Mouse (Mus musculus): ENCODE data around the gene Ap1ar. TPM values are rescaled to one million over a fixed set of nuclear protein-coding genes. Genes with fewer than 3 reads are reported as not detected.

The Ap1ar gene
- polyA plus RNA-seq, 1 experiment = 37.1 TPM

DNA sequence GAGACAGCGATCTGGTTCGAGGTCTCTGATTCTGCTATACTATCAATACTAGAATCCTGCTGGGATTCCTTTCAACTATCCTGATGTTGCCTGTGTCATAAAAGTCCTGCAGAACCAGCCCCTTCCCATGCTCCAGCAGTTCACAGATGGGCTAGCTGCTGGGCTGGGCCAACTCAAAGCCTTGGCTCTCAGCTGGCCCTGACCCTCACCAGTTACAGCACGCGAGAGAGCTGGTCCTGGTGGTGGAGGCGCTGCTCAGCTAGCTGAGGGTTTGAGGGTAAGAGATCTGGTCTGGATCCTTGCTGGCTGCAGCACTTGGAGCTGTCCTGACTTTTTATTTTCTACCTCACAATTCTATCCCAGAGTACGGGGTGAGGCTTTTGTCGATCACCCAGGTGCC lies 10.8 kb downstream of the Ap1ar start:
- TF ChIP-seq CTCF (conservative IDR thresholded peaks at IDR 0.05; ENCODE audit: insufficient read depth, insufficient read length, low read depth, low read length) (no peak), POLR2A (IDR thresholded peaks at IDR 0.05; ENCODE audit: low read depth, low read length) (no peak)
- H3K27ac ChIP-seq (ENCODE audit: insufficient read depth, low read depth, low read length) = 0 out of 2 replicates have a peak overlapping the region, but pooled peaks have one; percentile 3
- no peak overlapping the region for H3K4me3 ChIP-seq (ENCODE audit: insufficient read depth, low read depth, low read length)
- H3K4me1 ChIP-seq (ENCODE audit: control insufficient read depth, insufficient read depth, low read length) = peaks cover 3% of the 10 kb centered on the region; the same call in 1 of the 2 replicates
- no peak for DNase-seq
- no peaks in the 10 kb centered on the region for H3K27me3 ChIP-seq (replicated peaks; ENCODE audit: control insufficient read depth, insufficient read depth, low read length)
- no peaks in the 10 kb centered on the region for H3K36me3 ChIP-seq (ENCODE audit: control insufficient read depth, insufficient read depth, low read length)
- 74% methylated on average over 7 of the region's 7 CpGs for WGBS

DNA sequence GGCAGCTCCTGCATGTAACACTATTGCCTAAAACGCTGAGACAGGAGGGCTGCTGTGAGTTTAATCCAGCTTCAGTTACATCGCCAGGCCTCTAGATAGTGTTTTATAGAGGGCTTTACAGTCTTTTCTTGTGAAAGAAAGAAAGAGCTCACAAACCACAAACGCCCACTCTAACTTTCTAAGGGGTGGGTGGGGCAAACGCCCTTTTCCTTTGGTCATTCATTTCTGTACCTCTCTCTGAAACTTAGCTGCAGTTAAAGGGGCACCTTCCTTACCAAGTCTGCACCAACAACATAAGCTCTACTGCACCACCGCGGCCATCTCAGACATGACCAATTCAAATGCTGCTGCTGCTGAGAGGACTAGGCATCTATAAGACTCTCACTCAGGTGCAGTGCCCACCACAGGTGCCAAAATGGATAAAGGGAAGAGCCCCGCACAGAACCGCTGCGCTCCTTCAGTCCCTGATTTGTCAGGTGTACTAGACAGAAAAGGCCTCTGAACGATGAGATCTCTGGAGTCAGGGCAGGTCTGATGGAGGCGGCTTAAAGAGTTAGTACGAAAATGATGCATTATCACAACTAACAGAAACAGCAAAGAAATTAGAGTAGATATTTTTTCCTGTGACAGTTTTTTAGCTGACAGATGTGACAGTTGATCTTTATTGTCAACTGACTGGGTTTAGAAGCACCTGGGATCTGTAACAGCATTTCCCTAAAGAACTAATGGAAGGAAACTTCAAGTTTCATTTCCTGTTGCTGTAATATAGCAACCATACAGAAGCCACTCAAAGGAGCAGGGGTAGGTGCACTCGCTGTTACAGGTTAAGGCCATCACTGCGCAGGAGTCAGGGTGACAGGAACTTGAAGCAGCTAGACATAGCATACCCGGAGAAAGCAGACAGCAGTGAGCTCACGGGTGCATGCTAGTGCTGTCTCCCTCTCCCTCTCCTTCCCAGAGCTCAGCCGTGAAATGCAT lies 13.1 kb downstream of the Ap1ar start:
- H3K36me3 ChIP-seq (ENCODE audit: control insufficient read depth, insufficient read depth, low read length) = no peaks in the 10 kb centered on the region; the same call in 1 of the 2 replicates
- no peak overlapping the region for H3K27ac ChIP-seq (ENCODE audit: insufficient read depth, low read depth, low read length)
- TF ChIP-seq POLR2A (IDR thresholded peaks at IDR 0.05; ENCODE audit: low read depth, low read length) (no peak), CTCF (conservative IDR thresholded peaks at IDR 0.05; ENCODE audit: insufficient read depth, insufficient read length, low read depth, low read length) (no peak)
- H3K27me3 ChIP-seq (replicated peaks; ENCODE audit: control insufficient read depth, insufficient read depth, low read length) = no peaks in the 10 kb centered on the region
- H3K4me3 ChIP-seq (ENCODE audit: insufficient read depth, low read depth, low read length) = no peak overlapping the region
- H3K4me1 ChIP-seq (ENCODE audit: control insufficient read depth, insufficient read depth, low read length) = peaks cover 3% of the 10 kb centered on the region; the same call in 1 of the 2 replicates
- DNase-seq = no peak
- 83% methylated on average over 17 of the region's 17 CpGs for WGBS

DNA sequence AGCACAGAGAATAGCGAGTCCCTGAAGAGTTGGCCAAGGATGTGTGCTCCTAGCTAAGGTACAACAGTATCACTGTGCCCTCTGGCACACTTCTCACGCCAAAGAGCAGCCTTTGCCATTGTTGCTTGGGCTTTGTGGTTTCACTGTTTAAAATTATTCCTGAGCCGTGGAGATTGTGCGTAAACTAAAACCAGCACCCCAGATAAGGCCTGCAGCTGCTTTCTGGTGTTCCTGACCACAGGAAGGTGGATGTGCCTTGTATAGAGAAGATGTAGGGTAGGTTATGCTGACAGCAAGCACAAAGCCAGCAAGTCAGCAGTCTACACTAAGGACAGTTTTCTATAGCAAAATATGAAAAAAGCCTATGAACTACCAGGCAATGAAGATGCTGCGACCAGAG lies 16.1 kb downstream of the Ap1ar start:
- H3K27me3 ChIP-seq (replicated peaks; ENCODE audit: control insufficient read depth, insufficient read depth, low read length) = no peaks in the 10 kb centered on the region
- no peaks in the 10 kb centered on the region; the same call in 1 of the 2 replicates for H3K36me3 ChIP-seq (ENCODE audit: control insufficient read depth, insufficient read depth, low read length)
- no peaks in the 10 kb centered on the region; the same call in 1 of the 2 replicates for H3K4me1 ChIP-seq (ENCODE audit: control insufficient read depth, insufficient read depth, low read length)
- H3K4me3 ChIP-seq (ENCODE audit: insufficient read depth, low read depth, low read length) = no peak overlapping the region
- WGBS = 74% methylated on average over 5 of the region's 5 CpGs
- no peak for DNase-seq
- no peak overlapping the region for H3K27ac ChIP-seq (ENCODE audit: insufficient read depth, low read depth, low read length)
- TF ChIP-seq CTCF (conservative IDR thresholded peaks at IDR 0.05; ENCODE audit: insufficient read depth, insufficient read length, low read depth, low read length) (no peak), POLR2A (IDR thresholded peaks at IDR 0.05; ENCODE audit: low read depth, low read length) (no peak)

DNA sequence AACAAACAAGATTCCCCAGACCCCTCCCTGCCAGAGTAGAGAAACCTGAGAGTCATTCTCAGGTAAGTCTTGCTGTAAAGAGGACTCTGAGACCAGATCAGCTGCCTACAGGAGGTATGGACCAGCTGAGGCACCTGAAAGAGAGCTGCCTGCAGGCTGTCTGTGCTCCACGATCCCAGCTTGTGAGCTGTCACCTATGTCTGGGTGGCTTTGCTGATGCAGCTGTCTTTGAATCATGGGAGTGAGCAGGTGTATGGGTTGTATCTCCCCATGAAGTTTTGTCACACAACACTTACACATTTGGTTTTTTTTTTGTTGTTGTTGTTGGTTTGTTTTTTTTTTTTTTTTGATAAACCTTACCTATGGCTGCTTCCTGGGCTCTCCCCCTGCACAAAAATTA lies 16.9 kb downstream of the Ap1ar start:
- Histone ChIP-seq H3K36me3 (ENCODE audit: control insufficient read depth, insufficient read depth, low read length) (no peaks in the 10 kb centered on the region; the same call in 1 of the 2 replicates), H3K27ac (ENCODE audit: insufficient read depth, low read depth, low read length) (no peak overlapping the region), H3K27me3 (replicated peaks; ENCODE audit: control insufficient read depth, insufficient read depth, low read length) (no peaks in the 10 kb centered on the region), H3K4me1 (ENCODE audit: control insufficient read depth, insufficient read depth, low read length) (no peaks in the 10 kb centered on the region; the same call in 1 of the 2 replicates), H3K4me3 (ENCODE audit: insufficient read depth, low read depth, low read length) (no peak overlapping the region)
- no peak for DNase-seq
- WGBS = 94% methylated on average over 1 of the region's 1 CpGs
- no peak for TF ChIP-seq POLR2A (IDR thresholded peaks at IDR 0.05; ENCODE audit: low read depth, low read length)
- no peak for TF ChIP-seq CTCF (conservative IDR thresholded peaks at IDR 0.05; ENCODE audit: insufficient read depth, insufficient read length, low read depth, low read length)

DNA sequence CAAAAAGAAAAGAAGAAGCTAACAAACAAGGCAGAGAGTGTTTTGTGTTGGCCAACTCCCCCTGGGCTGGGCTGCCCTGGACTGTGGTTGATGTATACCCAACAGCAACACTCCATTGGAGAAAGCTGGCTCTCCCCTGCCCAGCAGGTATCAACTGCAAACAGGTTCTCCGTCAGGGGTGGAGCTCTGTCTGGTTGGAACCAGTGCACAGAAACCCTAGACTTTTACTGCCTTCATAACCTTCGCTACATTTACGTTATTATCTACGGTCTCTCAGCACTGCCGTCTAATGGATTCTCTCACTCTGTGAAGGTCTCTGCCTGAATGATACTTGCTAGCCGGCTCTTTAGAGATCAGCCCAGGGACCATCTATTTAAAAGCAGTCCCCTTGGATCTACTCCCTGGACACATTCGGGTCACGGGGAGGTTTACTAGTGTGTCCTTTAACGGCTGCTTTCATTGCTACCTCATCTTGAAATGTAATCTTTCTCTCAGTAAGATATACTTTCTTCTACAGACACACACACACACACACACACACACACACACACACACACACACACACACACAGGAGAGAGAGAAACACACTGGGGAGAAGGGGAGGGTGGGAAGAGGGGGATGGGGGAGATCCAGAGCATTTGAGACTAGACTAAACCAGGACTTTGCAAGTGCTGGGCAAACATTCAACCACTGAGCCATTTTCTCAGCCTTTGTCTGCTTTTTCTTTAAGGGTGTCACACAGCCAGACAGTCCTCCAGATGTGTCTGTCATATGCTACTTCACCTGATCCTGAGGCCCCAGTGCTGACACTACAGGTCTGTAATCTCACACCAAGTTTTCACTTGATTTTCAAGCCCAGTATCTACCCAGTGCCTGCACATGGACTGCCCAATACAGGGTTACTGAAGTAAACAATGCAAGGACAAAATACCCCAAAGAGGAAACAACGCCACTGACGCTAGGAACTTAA lies 18.3 kb downstream of the Ap1ar start:
- no peaks in the 10 kb centered on the region for H3K27me3 ChIP-seq (replicated peaks; ENCODE audit: control insufficient read depth, insufficient read depth, low read length)
- H3K27ac ChIP-seq (ENCODE audit: insufficient read depth, low read depth, low read length) = peak overlapping the region; percentile 77
- H3K4me3 ChIP-seq (ENCODE audit: insufficient read depth, low read depth, low read length) = no peak overlapping the region
- no peaks in the 10 kb centered on the region; the same call in 1 of the 2 replicates for H3K36me3 ChIP-seq (ENCODE audit: control insufficient read depth, insufficient read depth, low read length)
- WGBS = 52% methylated on average over 11 of the region's 11 CpGs
- DNase-seq = peak; percentile 40
- TF ChIP-seq POLR2A (IDR thresholded peaks at IDR 0.05; ENCODE audit: low read depth, low read length) (no peak), CTCF (conservative IDR thresholded peaks at IDR 0.05; ENCODE audit: insufficient read depth, insufficient read length, low read depth, low read length) (no peak)
- no peaks in the 10 kb centered on the region; the same call in 1 of the 2 replicates for H3K4me1 ChIP-seq (ENCODE audit: control insufficient read depth, insufficient read depth, low read length)

DNA sequence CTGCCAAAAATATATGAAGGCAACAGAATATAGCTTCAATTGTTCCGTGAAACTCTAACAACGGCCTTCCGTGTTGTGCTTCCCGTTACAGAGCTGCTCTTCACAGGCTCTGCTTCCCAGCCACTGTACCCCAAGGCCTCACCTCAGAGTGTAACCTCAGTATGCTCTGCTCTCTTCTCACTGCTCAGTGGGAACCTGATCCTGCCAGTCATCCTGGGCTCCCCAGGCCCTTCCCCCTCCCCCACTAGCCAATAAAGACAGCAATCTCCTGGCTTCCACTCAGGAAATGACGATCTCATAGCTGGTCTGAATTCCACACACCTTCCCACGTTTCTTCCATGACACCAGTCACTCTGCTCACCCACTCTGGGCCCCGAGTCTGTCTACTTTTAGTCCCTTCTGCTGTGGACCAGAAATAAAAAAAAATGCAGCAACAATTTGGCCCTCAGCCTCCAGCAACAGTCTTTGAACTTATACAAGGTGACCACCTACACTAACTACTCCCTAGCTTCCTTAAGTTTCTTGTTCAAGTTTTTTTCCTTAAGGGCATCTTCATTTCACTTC lies 20.1 kb downstream of the Ap1ar start:
- H3K27me3 ChIP-seq (replicated peaks; ENCODE audit: control insufficient read depth, insufficient read depth, low read length) = no peaks in the 10 kb centered on the region
- no peaks in the 10 kb centered on the region; the same call in 1 of the 2 replicates for H3K4me1 ChIP-seq (ENCODE audit: control insufficient read depth, insufficient read depth, low read length)
- WGBS = 66% methylated on average over 7 of the region's 7 CpGs
- H3K27ac ChIP-seq (ENCODE audit: insufficient read depth, low read depth, low read length) = no peak overlapping the region
- TF ChIP-seq CTCF (conservative IDR thresholded peaks at IDR 0.05; ENCODE audit: insufficient read depth, insufficient read length, low read depth, low read length) (no peak), POLR2A (IDR thresholded peaks at IDR 0.05; ENCODE audit: low read depth, low read length) (no peak)
- H3K36me3 ChIP-seq (ENCODE audit: control insufficient read depth, insufficient read depth, low read length) = no peaks in the 10 kb centered on the region; the same call in 1 of the 2 replicates
- no peak for DNase-seq
- H3K4me3 ChIP-seq (ENCODE audit: insufficient read depth, low read depth, low read length) = no peak overlapping the region
